Mouse (Mus musculus) midbrain, postnatal 0 days (tissue): ENCODE measurements around the gene Kansl3. TPM values are rescaled to one million over a fixed set of nuclear protein-coding genes. Genes with fewer than 3 reads are reported as not detected.

Experiments used
- ATAC-seq: fragments of 200-750 bp; cut with Nextera tagmentation; 2 replicates; pipeline ENCODE4 v1.8.0; 2017; ENCODE audit warnings: moderate number of reproducible peaks, mild to moderate bottlenecking, moderate TSS enrichment, moderate library complexity; ENCODE audit not compliant: low FRiP score
- DNase-seq: peaks from one replicate; pipeline ENCODE4 v3.0.0-alpha.2; 2015; ENCODE audit warnings: low spot score
- H3K27ac ChIP-seq: fragments of 300-500 bp; sonication (generic); 2 replicates; pipeline ENCODE4 v1.5.1; 2014; ENCODE audit warnings: low read depth, mild to moderate bottlenecking, low read length, mixed read lengths
- H3K27me3 ChIP-seq: fragments of 300-500 bp; sonication (generic); 2 replicates; pipeline ENCODE4 v1.6.1; 2014; ENCODE audit warnings: low read length, control low read depth, mixed read lengths; ENCODE audit not compliant: insufficient read depth
- H3K36me3 ChIP-seq: fragments of 300-500 bp; sonication (generic); 2 replicates; pipeline ENCODE4 v1.6.1; 2014; ENCODE audit warnings: low read length, control low read depth, mixed read lengths; ENCODE audit not compliant: insufficient read depth
- H3K4me1 ChIP-seq: fragments of 300-500 bp; sonication (generic); 2 replicates; pipeline ENCODE4 v1.6.1; 2014; ENCODE audit warnings: mild to moderate bottlenecking, control low read depth, antibody characterized with exemption, low read length, mixed read lengths; ENCODE audit not compliant: insufficient read depth
- H3K4me2 ChIP-seq: fragments of 300-500 bp; sonication (generic); 2 replicates; pipeline ENCODE4 v1.6.1; 2014; ENCODE audit warnings: low read depth, mild to moderate bottlenecking, low read length, mixed read lengths; ENCODE audit not compliant: poor library complexity, severe bottlenecking
- H3K4me3 ChIP-seq: fragments of 300-500 bp; sonication (generic); 2 replicates; pipeline ENCODE4 v1.5.1; 2014; ENCODE audit warnings: low read depth, mild to moderate bottlenecking, low read length, moderate library complexity
- H3K9ac ChIP-seq: fragments of 300-500 bp; sonication (generic); replicated peaks from 2 replicates; pipeline ENCODE4 v1.6.1; 2014; ENCODE audit warnings: mild to moderate bottlenecking, low read length, moderate library complexity, mixed read lengths; ENCODE audit not compliant: poor library complexity, severe bottlenecking
- H3K9me3 ChIP-seq: fragments of 300-500 bp; sonication (generic); 2 replicates; pipeline ENCODE4 v1.6.1; 2016; ENCODE audit warnings: low read length, control low read depth
- CTCF ChIP-seq: IDR thresholded peaks from 2 replicates; pipeline ENCODE4 v1.5.1; 2016; ENCODE audit warnings: antibody characterized with exemption, mild to moderate bottlenecking
- WGBS: fragments of 180-500 bp; shearing (Covaris S2); extraction: QIAGEN DNeasy Blood & Tissue Kit; methylation state at CpG from one replicate; pipeline ENCODE4 v1.1.7; 2014; 5-methylcytosine and 5-hydroxymethylcytosine counted together
- polyA plus RNA-seq: library from polyadenylated mRNA; unstranded; fragments of >200 nt; fragmentation: Nextera tagmentation; extraction: Ambion mirVana; gene quantifications from 2 replicates; pipeline ENCODE4 v1.2.1, GENCODE M21; 2015
- total RNA-seq: library from RNA; depleted of rRNA; stranded (reverse); fragments of >200 nt; gene quantifications from 2 replicates; pipeline ENCODE4 v1.2.3, GENCODE M21; 2014

Gene Kansl3
- total and polyA plus RNA-seq, 2 experiments from 2014 or later: 35.6 to 67.5 TPM

GRCm38 (mm10) chr1:36352351-36352750, 16.6 kb downstream of the Kansl3 start:
- H3K27ac ChIP-seq: no peak overlapping the region
- DNase-seq (no peak), ATAC-seq (no peak)
- no peaks in the 10 kb centered on the region for H3K9me3 ChIP-seq
- no peaks in the 10 kb centered on the region for H3K4me1 ChIP-seq
- H3K27me3 ChIP-seq: no peaks in the 10 kb centered on the region
- TF ChIP-seq CTCF: no peak
- H3K36me3 ChIP-seq: peaks cover 77% of the 10 kb centered on the region
- no peak overlapping the region for H3K9ac ChIP-seq
- no peak overlapping the region for H3K4me2 ChIP-seq
- no peak overlapping the region for H3K4me3 ChIP-seq
- WGBS: 96% methylated on average over 4 of the region's 4 CpGs

GRCm38 (mm10) chr1:36342547-36342946, 26.4 kb downstream of the Kansl3 start:
- Histone ChIP-seq H3K36me3 (peaks cover 91% of the 10 kb centered on the region), H3K4me3 (no peak overlapping the region), H3K4me1 (no peaks in the 10 kb centered on the region), H3K4me2 (no peak overlapping the region), H3K27ac (no peak overlapping the region), H3K9me3 (no peaks in the 10 kb centered on the region), H3K9ac (no peak overlapping the region), H3K27me3 (no peaks in the 10 kb centered on the region)
- WGBS: 94% methylated on average over 6 of the region's 6 CpGs
- no peak for TF ChIP-seq CTCF
- DNase-seq: no peak
- ATAC-seq: no peak

GRCm38 (mm10) chr1:36332955-36333887, 35.8 kb downstream of the Kansl3 start:
- H3K9me3 ChIP-seq: no peaks in the 10 kb centered on the region
- 86% methylated on average over 14 of the region's 14 CpGs for WGBS
- DNase-seq: no peak
- no peak for ATAC-seq
- H3K27ac ChIP-seq: no peak overlapping the region
- no peaks in the 10 kb centered on the region for H3K4me1 ChIP-seq
- H3K4me3 ChIP-seq: no peak overlapping the region
- no peak for TF ChIP-seq CTCF
- H3K27me3 ChIP-seq: no peaks in the 10 kb centered on the region
- no peak overlapping the region for H3K4me2 ChIP-seq
- no peak overlapping the region for H3K9ac ChIP-seq
- peaks cover 38% of the 10 kb centered on the region for H3K36me3 ChIP-seq

GRCm38 (mm10) chr1:36331743-36332142, 37.2 kb downstream of the Kansl3 start:
- ATAC-seq (no peak), DNase-seq (no peak)
- 77% methylated on average over 6 of the region's 6 CpGs for WGBS
- H3K4me1 ChIP-seq: no peaks in the 10 kb centered on the region
- no peak for TF ChIP-seq CTCF
- H3K27me3 ChIP-seq: no peaks in the 10 kb centered on the region
- peaks cover 30% of the 10 kb centered on the region for H3K36me3 ChIP-seq
- H3K27ac ChIP-seq: no peak overlapping the region
- H3K9ac ChIP-seq: no peak overlapping the region
- no peak overlapping the region for H3K4me2 ChIP-seq
- H3K9me3 ChIP-seq: no peaks in the 10 kb centered on the region
- H3K4me3 ChIP-seq: no peak overlapping the region

GRCm38 (mm10) chr1:36326815-36327214, 42.2 kb downstream of the Kansl3 start:
- DNase-seq (no peak), ATAC-seq (no peak)
- no peaks in the 10 kb centered on the region for H3K4me1 ChIP-seq
- peaks cover 13% of the 10 kb centered on the region for H3K36me3 ChIP-seq
- no peaks in the 10 kb centered on the region for H3K27me3 ChIP-seq
- no peak overlapping the region for H3K9ac ChIP-seq
- WGBS: 93% methylated on average over 2 of the region's 2 CpGs
- H3K27ac ChIP-seq: no peak overlapping the region
- H3K4me3 ChIP-seq: no peak overlapping the region
- no peak overlapping the region for H3K4me2 ChIP-seq
- no peak for TF ChIP-seq CTCF
- H3K9me3 ChIP-seq: no peaks in the 10 kb centered on the region

GRCm38 (mm10) chr1:36325900-36326321, 43.1 kb downstream of the Kansl3 start:
- no peak for DNase-seq
- H3K4me2 ChIP-seq: no peak overlapping the region
- no peak for ATAC-seq
- no peaks in the 10 kb centered on the region for H3K4me1 ChIP-seq
- TF ChIP-seq CTCF: no peak
- H3K4me3 ChIP-seq: no peak overlapping the region
- H3K9ac ChIP-seq: no peak overlapping the region
- no peaks in the 10 kb centered on the region for H3K27me3 ChIP-seq
- no peaks in the 10 kb centered on the region for H3K9me3 ChIP-seq
- 98% methylated on average over 2 of the region's 2 CpGs for WGBS
- H3K27ac ChIP-seq: no peak overlapping the region
- peaks cover 14% of the 10 kb centered on the region for H3K36me3 ChIP-seq
